Mouse (Mus musculus): ENCODE measurements around the gene Chuk.

DNA sequence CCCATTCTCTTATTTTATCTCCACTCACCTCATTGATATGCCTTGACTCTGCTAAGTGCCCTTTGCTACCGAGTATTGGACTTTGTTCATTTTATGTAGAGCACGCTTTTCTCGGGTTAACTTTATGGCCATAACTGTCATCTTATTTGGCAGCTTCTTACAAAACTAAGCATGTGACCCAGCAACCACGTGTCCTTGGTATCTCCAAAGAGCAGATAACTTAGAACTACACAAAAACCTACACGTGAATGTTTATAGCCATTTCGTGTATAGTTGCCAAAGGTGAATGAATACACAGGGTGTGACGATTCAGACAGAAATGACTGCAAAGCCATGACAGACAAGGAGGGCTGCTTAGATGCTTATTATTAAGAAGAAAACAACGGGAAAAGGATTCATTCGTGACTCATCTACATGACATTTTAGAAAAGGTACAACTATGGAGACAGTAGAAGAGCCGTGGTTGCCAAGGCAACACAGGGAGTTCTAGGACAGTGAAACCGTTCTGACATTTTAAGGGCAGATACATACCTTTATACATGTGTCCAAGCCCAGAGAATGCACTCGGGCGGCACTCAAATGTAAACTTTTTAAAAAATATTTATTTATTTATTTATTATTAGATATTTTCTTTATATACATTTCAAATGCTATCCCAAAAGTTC is 82.2 kb downstream of the Chuk start:
- TF ChIP-seq CTCF (IDR thresholded peaks at IDR 0.05) (no peak), EP300 (IDR thresholded peaks at IDR 0.05) (no peak)
